Mouse (Mus musculus): Measurements from ENCODE around the gene Olfr1098.

Olfr1098 gene

GRCm38 (mm10) chr2:86924445-86924844 lies at the start of gene Olfr1098:
TSS of gene Olfr1098 (minus strand) at chr2:86924545.
- no peak for DNase-seq (ENCODE audit: low spot score in 2 of 2)

DNA sequence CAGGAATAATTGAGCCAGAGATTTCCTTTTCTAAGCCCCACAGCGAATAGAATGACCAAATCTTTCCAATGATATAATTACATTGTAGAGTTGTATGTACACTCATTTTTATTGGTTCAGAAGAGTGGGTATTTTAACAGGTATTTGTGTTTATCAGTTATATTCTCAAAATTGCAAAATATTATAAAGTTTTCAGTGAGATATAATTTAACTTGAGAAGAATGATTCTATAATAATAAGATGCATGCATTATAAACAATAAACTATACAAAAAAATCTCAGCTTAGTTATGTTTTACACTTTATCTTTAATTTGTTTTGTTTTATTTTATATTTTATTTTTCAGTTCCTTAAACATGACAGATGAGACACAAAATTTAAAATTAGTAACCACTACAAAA lies 36.2 kb upstream of the Olfr1098 start, which contains the start of gene Olfr1099:
Olfr1099 (minus strand) TSS at position 101 of the 400 bp plus-strand sequence.
- no peak for DNase-seq (ENCODE audit: low spot score in 2 of 2)

GRCm38 (mm10) chr2:86926557-86926956 lies 2.2 kb upstream of the Olfr1098 start:
- DNase-seq (ENCODE audit: low spot score in 2 of 2): no peak

GRCm38 (mm10) chr2:86905647-86906046 lies 18.7 kb downstream of the Olfr1098 start:
- no peak for DNase-seq (ENCODE audit: low spot score in 2 of 2)

DNA sequence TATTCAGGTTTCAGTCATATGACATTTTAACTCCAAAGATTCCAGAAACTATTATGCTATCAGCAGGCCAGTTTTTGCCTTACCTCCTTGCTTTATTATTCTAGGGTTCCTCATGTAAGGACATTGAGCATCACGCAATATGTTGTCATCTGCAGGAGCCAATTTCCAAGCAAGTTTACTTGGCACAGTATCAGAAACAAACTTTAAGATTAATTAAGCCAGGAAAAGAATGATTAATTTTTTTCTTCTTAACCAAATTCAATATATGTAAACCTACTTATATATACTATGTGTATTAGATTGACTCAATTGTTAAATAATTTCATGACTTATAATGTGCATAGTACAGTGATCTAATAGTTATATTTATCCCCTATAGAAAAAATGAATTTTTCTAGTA lies 32.2 kb downstream of the Olfr1098 start, which contains the start of gene Olfr1097:
Olfr1097 (minus strand) TSS at position 101 of the 400 bp plus-strand sequence.
- no peak for DNase-seq (ENCODE audit: low spot score in 2 of 2)

DNA sequence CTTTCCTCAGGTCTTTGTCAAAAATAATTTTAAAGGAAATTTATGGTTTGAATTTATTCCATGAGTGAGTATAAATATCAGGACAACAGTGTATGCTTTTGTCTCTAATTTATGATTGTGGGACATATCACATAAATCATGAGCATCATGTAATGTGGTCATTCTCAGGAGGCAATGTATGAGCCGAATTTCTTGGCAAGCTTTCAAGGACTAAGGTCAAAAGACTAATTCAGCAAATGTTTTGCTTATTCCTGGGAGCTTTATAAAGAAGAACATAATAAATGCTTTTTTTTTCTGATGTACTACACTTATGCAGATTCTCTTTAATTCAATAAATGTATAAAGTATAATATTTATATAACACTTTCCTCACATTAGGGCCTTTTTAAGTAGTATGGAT lies 49.6 kb downstream of the Olfr1098 start, which contains the start of gene Gm13723:
Gm13723 (minus strand) TSS at position 101 of the 400 bp plus-strand sequence.
- DNase-seq (ENCODE audit: low spot score in 2 of 2): no peak
